Mouse (Mus musculus) right cerebral cortex, postnatal 10 days (tissue): ENCODE results near the gene Lyzl4.

ENCODE experiments used
- DNase-seq, 2 experiments: peaks; one replicate each; pipeline ENCODE4 v3.0.0; 2021; ENCODE audit warnings: low spot score in 2 of 2

Lyzl4 gene

DNA sequence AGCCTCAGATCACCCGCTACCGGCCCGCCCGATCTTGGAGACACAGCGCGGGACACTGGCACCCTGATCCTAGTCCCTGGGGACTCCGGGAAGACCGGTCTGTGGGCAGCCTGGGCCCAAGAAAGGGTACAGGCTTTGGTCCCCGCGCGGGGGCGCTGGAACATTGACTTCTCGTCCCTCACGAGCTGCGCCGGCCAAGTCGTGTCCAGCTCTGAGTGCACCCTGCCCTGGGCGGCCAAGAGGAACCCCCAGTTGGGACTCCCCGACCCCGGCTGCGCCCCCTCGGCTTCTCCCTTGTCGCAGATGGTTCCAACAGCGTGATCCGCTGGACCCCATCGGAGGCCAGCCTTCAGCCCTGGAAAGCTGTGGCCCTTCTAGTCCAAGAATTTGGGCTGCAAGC is at the start of gene Lyzl4:
TSS of gene Lyzl4 (minus strand) at position 96 of the 400 bp plus-strand sequence.
- DNase-seq, result peak; percentile 85 to 88

DNA sequence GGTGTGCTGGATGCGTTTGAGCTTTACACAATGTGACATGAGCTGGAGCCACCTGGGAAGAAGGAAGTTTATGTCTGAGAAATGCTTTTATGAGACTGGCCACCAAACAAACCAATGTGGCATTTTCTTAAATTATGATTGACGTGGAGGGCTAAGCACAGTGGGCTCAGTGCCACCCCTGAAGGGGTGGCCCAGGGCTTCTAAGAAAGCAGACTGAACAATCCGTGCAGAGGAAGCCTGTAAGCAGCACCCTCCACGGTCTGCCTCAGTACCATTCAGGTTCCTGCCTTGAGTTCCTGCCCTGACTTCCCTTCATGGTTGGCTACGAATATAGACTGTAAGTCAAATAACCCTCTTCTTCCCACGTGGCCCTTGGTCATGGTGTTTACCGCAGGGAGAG is 48.8 kb upstream of the Lyzl4 start:
- DNase-seq, result no peak

DNA sequence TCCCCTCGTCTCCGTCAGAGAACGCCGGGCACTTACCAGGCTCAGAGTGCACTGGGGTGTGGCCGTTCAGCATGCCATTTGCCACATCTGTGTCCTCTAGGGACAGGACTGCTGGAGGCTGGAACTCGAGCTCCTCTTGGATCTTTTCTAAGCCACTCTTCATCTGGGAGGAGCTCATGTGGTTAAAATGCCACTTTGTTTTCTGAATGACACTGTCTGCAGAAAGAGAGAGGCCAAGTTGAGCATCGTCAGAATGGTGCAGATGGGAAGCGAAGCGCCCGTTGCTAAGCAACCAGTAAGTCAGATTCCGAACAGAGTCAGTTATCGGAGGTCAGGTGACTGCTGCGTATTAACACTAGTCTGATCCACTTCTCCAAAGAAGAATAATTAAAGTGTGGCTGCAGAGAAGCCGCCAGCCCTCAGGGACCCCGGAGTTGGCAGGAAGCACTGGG is 48.3 kb upstream of the Lyzl4 start:
- peak; percentile 79 to 93 for DNase-seq

DNA sequence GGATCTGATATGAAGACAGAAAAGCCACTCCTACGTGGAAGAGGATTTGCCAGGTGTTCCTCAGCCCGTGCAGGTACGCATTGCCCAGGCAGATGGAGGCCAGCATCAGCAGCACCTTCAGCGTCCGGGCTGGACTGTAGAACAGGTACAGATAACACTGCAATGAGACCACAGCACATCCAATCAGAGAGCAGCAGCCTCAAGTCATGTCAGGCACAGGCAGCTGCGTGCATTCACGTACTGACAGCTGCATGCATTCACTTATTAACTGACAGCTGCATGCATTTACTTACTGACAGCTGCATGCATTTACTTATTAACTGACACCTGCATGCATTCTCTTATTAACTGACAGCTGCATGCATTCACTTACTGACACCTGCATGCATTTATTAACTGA is 42.8 kb upstream of the Lyzl4 start:
- DNase-seq, result no peak

DNA sequence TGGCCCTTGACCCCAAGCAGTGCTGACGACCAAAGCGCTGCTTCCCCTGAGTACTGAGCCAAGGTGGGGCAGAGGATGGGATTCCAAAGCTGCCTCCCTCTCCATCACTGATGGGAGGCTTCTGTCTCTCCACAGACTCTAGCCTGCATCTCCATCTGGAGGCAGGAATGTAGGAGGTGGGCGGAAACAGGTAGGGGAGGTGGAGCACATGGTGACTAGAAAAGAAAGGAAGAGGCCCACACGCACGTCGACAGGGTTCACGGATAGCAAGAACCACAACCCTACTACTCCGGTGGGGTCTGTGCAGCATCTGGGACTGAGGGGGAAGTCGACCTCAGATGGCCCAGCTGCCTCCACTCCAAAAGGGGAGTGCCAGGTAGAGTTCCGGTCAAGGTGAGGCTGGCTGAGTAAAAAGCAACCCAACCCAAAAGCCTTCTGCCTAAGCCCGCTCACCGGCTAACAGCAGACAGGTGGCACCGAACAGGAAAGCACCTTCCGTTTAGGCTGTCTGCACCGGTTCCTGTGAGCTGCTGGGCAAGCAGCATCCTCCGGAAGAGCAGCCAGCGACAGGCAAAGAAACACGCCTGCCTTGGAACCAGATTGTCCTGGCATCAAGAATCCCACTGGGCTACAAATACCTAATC is 40.3 kb upstream of the Lyzl4 start:
- DNase-seq, result no peak

DNA sequence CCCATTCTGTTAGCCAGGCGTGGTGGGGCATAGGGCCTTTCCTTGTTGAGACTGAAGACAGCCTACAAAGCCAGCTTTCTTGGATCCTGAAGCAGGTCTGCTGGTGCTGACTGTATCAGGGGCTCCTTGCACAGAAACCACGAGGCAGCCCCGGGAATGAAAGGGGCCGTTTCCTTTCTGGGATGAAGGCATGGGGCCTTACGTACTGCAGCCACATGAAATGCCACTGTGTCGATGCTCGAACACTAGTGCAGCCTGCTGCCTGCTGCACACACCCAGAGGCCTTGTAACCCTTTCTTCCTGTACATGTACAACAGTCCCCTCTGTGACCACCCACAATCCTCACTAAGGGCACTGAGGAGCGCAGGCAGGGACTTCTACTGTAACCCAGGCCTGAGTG is 39.3 kb upstream of the Lyzl4 start:
- DNase-seq, result no peak

DNA sequence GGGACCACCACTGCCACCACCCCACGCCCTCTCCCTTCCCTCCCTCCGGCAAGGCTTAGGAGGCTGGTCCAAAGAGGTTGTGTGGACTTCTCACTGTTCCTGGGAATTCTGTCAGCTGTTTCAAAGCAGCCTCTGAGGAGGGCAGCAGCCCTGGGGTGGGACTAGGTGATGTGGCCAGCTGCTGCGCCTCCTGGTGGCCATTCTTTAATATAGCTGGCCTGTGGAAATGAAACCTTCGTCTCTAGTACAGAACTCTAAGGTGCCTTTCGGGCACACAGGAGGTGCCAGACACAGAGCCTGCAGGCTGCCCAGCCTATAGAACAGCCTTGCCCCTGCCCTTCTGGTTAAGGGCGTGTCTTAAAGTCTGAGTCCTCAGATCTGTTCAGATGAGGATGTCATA is 37.7 kb upstream of the Lyzl4 start:
- DNase-seq, result peak; percentile 63 to 65

DNA sequence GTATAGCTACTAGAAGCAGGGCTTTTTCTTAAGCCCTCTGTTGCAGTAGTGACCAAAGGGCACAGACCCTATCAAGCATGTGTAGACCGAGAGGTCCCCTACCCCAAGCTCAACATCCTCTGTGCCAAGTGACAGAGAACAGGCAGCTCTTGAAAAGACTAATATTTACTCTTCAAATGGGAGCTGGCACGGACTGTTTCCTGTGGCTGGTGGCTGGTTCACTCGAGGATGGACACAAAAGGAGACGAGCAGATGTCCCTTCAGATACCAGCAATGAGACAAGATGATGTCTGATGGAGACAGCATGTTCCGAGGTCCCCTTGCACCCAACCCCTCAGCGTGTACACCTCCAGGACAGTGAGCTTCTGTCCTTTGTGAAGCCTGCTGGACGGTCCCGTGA is 35.6 kb upstream of the Lyzl4 start:
- DNase-seq, result no peak

DNA sequence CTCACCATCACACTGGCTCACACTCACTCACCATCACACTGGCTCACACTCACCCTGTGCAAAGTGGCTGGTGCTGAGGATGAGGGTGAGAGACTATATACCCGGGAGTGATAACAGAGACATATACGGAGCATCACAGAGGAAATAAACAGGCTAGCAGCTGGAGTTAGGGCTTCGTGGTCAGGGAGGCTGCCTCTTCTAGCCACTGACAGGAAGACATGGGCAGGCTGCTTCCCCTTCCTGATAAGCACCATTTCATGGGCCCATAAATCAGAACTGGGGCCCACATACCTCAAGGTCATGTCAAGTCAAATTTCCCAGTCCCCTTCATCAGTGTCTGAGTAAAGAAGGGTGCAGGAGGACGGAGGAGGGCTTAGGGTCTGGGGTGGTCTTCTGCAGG is 35.2 kb upstream of the Lyzl4 start:
- no peak for DNase-seq

DNA sequence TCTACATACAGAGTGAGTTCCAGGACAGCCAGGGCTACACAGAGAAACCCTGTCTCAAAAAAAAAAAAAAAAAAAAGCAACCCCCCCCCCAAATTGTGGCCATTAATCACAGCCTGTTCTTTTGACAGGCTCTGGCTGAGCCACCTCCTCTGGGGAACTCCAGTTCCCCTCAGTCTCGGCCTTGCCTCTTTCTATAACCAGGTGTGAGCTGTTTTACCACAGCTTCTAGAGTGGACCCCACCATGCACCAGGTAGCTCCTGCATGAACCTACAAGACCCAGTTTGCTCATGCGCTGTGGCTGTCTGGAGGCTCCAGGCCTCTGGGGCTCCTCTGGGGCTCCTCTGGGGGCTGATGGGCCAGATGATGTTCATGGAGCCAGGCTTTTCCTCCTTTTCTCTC is 33.7 kb upstream of the Lyzl4 start:
- no peak for DNase-seq

DNA sequence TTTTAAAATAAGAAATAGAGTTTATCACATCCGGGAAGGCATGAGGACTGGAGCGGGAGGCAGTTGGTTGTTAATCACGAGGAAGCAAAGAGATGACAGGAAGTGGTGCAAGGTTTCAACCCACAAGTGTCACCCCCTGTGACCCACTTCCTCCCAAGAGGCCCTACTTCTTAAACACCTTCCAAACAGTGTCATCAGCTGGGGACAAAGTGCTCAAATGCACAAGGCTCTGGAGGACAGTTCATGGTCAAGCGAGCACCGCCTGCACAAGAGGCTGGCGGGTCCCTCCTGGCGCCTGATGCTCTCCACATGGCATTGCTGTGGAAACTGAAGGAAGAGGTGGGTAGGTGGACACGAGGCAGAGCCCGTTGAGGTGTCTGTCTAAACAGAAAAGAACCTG is 33.1 kb upstream of the Lyzl4 start:
- DNase-seq, result no peak

DNA sequence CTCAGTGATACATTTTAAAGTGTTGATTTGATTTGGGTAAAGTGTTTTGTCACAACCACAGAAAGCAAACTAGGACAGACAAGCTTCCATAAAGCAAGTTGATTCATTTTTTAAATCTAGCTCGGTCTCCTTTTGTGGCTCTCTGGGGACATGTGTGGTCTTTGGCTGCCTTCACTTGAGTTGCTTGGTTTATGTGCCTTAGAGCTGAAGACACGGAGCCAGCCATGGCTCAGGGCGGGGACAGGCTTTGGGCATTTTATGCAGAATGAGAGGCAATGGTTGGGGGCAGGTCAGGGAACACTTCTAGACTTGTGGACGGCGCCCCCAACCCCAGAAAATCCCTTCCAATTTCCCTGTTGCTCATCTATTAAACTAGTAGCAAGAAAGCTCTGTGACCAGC is 31.8 kb upstream of the Lyzl4 start:
- no peak for DNase-seq

DNA sequence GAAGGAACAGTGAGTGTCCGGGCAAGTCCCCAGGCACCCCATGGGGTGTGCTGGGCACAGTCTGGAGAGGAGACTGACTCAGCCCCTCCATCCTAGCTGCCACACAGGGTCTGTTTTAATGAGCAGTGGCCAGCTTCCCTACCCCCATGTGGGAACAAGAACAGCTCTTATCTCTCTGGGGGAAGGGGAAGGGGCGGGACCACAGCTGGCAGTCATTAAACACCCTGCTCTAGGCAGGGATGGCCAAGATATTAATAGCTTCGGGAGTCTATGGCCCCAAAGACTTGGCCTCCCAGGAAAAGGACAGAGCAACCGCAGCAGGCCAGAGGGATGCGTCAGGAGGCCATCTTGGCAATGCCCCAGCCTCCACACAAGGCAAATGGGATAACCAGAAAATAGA is 30.4 kb upstream of the Lyzl4 start:
- DNase-seq, result no peak

DNA sequence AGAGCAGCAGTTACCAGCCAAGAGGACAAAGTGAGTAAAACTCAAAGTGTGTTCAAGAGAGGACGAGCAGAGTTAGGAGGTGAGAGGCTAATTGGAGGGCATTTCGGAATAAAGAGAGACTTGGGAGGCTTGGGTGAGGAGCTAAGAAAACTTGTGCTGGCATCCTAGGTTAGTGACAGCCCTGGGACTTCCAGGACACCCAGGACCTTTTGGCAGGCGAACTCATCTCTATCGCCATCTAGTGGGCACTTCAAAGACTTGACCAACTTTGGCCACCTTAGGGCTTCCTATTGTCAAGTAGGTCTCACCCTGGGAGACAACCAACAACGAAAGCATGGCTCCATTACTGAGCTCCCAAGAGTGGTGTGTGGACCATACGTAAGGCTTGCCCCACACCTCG is 29.4 kb upstream of the Lyzl4 start:
- no peak for DNase-seq

DNA sequence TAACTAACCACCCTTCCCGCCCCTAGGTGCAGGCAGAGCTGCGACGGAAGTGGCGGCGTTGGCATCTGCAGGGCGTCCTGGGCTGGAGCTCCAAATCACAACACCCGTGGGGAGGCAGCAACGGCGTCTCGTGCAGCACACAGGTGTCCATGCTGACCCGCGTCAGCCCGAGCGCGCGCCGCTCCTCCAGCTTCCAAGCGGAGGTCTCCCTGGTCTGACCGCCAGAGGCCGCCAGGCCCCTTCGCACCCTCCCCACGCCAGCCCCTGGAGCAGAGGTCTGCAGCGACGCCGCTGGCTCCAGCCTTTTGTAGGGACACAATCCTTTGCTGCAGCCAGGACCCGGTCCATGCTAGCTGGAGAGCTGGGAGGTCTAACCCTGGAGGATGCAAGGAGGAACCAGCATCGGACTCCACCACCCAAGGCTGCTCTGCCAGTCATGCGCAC is 27.5 kb upstream of the Lyzl4 start:
- peak; percentile 61 to 75 for DNase-seq

DNA sequence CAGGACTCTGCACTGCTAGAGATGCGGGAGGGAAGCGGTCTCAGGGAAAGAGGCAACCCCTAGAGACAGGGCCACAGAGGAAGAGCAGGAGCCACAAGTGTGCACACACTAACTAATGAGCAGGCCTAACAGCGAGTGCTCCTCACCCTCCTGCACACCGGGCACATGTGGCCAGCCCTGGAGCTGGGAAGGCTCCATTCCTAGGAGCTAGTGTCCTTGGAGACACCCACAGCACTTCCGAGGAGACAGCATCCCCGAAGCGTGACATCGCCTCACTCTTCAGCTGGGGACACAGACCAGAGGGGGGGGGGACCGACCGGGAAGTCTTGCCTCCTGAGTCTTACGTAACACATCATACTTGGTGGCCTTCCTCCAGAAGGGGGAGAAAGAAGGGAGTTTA is 25.9 kb upstream of the Lyzl4 start:
- DNase-seq, result no peak

DNA sequence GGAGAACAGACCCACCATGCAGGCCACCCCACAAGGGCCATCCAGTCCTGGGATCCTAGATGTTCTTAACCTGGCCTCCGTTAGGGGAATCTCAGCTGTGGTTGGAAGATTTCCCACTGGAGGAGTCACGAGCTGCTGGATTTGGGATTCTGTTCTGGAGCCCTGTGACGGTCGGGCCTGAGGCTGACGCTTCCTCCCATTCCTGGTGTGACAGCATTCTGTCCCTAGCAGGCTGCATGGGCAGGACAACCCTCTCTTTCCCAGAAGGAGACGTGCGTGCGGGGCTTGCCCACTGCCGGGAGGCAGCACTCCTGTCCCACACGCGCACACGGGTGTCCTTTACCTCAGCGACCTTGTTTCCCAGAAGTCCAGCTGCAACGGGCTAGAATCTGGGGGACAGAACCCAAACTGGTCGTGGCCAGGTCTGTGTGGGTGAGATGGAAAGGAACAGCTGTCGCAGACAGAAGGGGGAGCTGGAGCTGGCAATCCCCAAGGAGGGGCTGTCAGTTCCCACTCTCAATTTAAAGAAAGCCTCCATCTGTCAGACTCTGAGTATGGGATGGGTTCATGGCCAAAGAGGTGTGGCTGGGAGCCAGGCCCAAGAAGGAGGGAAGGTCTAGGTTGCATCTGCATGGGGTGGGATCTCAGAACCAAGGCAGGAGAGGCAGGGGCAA is 25.2 kb upstream of the Lyzl4 start:
- DNase-seq, result peak; percentile 79 to 88

DNA sequence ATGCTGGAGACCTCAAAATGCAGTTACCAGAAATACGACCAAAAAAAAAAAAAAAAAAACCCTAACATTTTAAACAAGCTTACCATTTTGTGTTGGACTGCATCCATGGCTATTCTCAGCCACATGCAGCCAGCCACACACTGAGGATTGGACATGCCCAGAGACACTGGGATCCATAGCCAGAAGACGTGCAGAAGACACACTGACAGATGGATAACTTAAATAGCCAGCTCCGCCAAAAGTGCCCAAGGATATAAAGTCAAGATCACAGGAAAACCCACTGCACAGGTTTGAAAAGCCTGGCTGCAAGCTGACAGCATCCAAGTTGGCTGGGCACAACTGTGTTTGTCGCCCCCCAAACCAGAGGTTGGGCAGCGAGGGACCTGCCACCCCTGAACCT is 22.2 kb upstream of the Lyzl4 start:
- DNase-seq, result peak; percentile 60 to 83

DNA sequence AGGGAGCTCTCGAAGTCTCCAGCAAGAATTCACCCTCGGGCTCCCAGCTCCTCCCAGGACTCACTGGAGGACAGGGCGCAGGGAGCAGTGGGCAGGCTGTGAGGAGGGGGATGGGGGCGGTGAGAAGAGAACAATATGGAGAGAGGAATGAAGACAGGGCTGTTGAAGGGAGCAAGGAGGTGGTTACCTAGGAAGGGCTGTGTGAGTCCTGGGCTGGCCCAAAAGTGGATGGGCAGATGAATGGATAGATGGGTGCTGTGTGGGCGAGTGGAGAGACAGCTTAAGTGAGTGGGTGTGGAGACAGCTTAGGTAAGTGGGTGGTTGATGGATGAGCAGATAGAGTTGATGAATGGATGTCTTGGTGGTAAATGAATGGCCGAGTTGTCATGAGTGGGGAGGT is 21.6 kb upstream of the Lyzl4 start:
- no peak for DNase-seq

DNA sequence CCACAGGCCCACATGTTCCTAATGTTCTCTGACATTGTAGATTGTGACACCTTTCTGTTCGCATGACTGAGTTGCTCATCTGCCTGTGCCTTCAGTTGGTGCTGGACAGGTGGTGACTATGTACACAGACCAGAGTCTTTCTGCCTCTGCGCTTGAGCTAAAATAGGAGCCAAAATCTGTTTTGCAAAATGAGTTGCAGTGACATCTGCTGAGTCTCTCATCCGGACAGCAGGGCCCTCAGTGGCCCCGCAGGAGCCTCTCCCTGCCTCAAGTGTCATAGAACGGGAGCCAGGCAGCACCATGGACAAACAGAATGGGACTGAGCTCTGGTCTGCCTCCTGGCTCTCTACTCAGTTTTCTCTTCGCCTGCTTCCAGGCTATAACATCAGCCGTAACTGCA is 17.9 kb upstream of the Lyzl4 start:
- no peak for DNase-seq

DNA sequence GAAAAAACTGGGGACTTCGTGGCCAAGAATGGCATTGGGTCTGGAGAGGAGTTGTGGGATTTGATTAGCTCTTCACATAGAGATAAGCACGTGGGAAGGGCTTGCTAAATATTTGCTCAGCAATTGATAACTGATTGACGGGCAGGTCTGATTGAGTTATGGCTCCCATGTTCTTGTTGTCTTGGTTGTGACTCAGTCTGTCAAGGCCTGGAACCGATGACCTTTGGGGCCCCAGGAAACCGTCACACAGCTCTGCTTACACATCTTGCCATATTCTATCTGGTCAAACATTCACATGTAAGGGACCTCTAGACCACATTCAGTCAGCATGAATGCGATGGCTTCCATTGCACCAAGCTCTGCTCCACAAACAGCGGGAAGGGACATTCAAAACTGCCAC is 16.4 kb upstream of the Lyzl4 start:
- no peak for DNase-seq

DNA sequence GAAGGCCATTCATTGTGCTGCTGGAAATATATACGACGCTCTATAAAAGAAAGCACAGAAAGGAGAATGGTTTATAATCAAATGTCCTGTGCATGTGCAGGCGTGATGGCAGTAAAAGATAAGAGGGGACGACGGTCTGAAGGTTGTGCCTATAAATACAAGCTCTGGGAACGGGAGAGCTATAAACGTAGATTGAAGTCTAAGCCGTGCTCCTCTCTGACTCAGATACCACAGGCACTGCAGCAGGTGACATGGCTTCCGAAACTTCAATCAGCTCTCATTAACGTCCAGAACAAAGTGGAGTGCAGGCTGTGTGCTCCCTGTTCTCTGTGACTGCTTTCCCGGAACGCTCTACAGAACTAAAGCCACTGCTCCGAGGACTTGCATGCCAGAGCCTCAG is 15.2 kb upstream of the Lyzl4 start:
- DNase-seq, result no peak

DNA sequence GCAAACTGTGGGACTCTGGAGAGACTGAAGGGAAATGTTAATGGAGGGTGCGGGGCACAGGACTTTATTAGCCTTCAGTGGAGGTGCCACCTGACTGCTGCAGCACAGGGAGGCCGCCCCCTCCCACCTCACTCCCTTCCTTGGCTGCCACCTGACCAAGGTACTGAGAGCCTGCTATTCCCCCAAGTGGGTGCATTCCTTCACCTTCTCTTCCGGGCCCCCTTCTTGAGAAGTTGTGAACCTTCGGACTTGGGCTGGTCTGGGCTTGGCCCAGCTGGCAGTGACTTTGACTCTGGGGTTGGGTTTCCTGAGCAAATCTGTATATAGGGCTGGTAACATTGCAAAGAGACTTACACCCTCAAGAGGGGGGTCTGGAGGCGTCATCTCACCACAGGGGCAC is 14.4 kb upstream of the Lyzl4 start:
- no peak for DNase-seq

DNA sequence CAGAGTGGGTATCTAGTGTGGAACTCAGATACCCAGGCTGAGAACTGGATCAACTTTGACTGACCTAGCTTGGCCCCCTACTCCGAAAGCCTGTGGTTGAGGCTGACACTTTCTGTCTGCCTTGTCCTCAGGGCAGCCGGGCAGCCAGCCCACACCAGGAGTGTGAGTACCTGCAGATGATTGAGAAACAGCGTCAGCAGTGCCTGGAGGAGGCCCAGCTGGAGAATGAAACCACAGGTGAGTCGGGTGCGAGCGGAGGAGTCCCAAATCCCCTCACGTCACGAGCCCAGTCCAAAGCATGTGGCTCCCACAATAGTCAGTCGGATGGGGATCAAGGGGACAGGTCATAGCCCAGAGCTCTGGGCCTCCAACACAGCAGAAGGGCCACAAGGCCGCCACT is 11.8 kb upstream of the Lyzl4 start:
- DNase-seq, result no peak
